Mouse (Mus musculus): ENCODE measurements around the gene Tnxb.

DNA sequence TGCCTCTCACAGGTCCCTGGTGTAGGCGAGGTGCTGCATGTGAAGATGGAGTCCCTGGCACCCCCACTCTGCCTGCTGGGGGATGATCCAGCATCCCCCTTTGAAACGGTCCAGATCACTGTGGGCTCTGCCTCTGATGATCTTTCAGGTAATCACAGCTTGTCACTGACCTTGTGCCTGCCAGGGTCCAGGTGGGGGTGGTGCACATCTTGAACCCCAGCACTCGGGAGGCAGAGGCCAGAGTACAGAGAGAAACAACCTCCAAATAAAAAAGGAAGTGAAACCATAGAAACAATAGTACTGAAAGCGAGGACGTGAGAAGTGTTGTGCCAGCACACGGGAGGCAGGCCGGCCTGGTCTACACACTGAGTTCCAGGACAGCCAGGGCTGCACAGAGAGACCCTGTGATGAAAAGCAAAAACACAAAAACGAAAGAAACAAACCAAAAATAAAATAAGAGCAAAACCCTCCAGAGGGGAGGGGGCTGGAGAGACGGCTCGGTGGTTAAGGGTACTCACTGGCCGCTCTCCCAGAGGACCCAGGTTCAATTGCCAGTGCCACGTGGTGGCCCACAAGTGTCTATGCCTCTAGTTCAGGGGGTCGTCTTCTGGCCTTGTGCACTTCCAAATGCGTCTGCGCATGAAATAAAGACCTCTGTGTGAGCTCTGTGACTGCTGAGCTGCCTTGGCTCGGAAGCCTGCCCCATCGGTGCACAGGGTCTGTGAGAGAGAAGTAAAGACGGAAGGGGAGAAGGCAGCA lies 21.1 kb upstream of the Tnxb start:
- no peak for TF ChIP-seq CHD2 (IDR thresholded peaks at IDR 0.05; ENCODE audit: low read depth, low read length)
- TF ChIP-seq HCFC1 (IDR thresholded peaks at IDR 0.05; ENCODE audit: borderline replicate concordance, insufficient read depth, low read length), result no peak
- no peak for TF ChIP-seq ZC3H11A (IDR thresholded peaks at IDR 0.05; ENCODE audit: borderline replicate concordance, low read depth, low read length)
- TF ChIP-seq MAFK (IDR thresholded peaks at IDR 0.05; ENCODE audit: insufficient read depth, low read depth, low read length), result no peak
